Mouse (Mus musculus): Measurements from ENCODE around the gene Sv2a.

Gene Sv2a

DNA sequence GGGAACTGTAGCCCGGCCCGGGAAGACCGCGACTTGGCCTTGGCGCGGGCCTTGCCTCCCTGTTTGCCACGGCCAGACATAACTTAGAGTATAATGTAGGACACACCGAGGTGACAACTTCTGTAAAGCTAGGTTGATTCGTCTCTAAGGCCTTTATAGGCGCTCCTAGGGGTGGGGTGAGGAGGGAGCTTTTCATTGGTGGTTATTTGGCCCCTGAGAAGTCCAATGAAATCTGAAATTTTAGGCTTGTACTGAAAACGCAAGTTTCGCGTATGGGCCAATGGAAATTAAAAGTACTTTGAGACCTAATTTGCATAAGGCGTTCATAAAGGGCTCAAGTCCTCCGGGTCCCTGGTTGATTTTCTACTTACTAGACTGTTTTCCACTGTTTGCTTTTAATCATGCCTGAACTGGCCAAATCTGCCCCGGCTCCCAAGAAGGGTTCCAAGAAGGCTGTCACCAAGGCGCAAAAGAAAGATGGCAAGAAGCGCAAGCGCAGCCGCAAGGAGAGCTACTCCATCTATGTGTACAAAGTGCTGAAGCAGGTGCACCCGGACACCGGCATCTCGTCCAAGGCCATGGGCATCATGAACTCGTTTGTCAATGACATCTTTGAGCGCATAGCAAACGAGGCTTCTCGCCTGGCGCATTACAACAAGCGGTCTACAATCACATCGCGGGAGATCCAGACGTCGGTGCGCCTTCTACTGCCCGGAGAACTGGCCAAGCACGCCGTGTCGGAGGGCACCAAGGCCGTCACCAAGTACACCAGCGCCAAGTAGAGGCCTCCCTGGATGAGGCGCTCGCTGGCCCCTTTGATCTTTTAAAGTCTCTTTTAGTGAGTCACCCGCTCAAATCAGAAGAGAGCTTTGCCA is 40.1 kb downstream of the Sv2a start, which contains the start of the genes Hist2h2ac and Hist2h2be:
Gene Hist2h2ac (minus strand): TSS at position 116 of the 875 bp plus-strand sequence.
Gene Hist2h2be (plus strand): TSS at position 355 of the 875 bp plus-strand sequence.
- DNase-seq (ENCODE audit: low spot score in 2 of 2): peak; percentile 90 to 93

GRCm38 (mm10) chr3:96221640-96222038 is 40.7 kb downstream of the Sv2a start:
- peak; percentile 51 to 71 for DNase-seq (ENCODE audit: low spot score in 2 of 2)

- no peak for DNase-seq (ENCODE audit: low spot score in 2 of 2)
These were observed 41.8 kb downstream of the Sv2a start for GRCm38 (mm10) chr3:96222774-96223173.

DNA sequence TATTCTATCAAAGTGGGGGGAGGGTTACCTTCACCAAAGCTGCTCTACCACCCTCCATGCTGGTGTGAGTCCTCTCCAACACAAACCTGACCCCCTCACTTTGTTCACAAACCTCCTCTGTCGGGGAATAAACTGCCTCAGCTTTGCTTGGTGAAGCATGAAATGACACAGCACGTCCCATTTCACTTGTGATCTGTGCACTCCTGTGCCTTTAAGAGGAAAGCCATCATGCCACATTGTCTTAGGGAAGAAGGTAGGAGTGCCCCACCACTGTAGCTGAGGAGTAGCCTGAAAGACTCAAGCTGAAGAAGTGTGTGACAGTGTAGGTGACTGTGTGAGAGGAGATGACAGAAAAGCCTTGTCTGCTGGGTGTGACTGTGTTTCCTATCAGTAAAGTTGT is 44.5 kb downstream of the Sv2a start:
- no peak for DNase-seq (ENCODE audit: low spot score in 2 of 2)

DNA sequence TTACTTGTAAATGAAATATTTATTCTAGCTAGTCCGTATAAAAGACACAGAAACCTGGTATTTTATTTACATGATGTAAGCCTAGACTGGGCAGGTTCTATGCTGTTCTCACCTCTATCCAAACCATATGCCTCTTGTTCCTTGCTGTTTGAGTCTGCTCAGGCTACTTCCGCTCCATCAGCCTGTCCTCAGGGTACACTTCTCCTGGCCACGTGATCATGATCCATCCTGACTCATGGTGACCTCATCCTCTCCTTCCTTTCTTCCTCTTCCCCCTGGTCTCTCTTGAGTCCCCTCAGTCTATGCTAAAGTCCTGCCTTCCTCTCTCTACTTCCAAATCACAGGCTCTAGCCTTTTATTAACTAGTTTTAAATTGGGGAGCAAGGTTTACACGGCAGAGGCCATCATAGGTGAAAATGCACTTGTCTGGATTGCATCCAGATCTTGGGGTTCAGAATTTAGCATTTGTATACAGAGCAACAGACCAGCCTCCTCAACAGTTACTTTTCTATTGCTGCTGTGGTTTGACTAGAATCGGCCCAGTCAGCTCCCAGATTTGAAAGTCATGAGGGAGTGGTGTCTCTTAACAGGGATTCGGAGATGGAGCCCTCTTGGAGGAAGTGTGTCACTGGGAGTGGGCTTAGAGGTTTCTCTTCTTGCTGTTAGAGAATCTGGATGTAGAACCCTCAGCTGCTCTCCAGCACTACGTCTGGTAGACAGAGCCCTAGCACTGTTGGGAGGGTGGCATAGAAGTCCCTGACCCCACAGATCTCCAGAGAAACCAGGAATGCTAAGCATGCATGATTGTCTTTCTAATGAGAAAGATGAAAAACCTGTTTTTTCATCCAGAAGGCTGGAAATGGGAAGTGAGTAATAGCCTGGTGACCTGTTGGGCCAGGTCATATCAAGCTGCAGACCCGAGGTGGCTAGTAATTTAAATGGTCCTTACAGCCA is 46.0 kb downstream of the Sv2a start:
- DNase-seq (ENCODE audit: low spot score in 2 of 2): no peak

DNA sequence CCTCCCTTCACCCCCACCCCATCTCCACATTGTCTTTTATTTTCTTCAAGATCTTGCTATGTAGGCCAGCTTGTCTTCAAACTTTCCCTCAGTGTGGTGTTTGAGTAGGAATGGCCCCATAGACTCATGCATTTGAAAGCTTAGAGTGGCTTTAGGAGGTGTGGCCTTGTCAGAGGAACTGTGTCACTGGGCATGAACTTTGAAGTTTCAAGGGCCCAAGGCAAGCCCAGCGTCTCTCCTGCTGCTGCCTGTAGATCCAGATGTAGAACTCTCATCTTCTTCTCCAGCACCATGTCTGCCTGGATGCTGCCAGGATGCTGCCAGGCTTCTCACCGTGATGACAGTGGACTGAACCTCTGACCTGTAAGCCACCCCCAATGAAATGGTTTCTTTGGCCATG is 47.9 kb downstream of the Sv2a start:
- DNase-seq (ENCODE audit: low spot score in 2 of 2): no peak

DNA sequence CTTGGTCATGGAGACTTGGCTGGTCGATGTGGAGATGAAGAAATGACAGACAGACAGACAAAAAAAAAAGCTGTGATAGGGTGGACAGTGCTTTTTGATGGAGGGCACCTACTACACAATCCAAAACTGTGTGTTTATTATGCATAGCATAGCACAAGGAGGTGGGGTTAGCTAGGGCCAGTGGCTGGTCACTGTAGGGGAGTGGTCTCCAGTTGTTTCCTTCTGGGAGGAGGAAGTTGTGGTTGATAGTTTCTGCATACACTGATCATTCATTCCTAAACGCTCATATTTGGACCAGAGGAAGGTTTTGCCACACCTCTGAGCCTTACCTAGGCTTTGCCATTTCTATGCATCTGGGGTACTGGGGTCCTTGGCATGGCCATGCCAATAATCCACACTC is 49.5 kb downstream of the Sv2a start:
- DNase-seq (ENCODE audit: low spot score in 2 of 2): no peak

DNA sequence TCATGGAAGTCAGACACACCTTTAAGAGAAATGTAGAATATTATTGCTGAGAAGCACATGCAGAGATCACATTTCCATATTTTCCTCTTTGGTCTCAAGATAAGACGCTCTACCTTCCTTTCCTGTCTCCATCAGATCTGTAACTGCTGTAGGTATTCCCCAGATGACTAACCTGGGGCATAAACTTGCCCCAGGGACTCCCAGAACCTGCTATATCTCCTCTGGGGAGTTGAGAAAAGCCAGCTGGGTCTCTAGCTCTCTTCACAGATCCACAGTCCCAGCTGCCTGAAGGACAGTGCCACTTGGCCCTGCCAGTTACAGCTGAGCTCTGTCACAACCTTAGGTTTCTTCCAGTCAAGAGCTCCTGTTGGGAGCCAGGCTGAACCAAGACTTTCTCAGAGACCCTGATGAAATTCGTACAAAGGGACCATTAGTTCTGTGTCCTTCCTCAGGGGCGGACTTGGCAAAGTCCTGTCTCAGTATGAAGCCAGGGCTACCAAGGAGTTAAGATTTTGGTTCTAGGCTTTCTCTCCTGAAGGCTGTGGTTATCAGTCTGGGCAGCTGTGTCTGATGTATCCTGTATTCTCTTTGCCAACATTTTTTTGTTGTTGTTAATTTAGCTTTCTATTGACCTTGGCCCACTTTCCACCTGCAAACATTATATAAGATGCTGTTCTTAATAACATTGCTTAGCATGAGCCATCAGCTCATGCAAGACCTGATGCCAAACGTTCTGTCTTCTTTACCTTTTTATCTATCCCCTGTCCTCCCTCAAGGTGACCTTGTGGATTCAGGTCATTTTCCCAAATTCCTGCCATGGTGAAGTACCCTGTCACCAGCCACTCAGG is 50.2 kb downstream of the Sv2a start:
- DNase-seq (ENCODE audit: low spot score in 2 of 2): no peak

DNA sequence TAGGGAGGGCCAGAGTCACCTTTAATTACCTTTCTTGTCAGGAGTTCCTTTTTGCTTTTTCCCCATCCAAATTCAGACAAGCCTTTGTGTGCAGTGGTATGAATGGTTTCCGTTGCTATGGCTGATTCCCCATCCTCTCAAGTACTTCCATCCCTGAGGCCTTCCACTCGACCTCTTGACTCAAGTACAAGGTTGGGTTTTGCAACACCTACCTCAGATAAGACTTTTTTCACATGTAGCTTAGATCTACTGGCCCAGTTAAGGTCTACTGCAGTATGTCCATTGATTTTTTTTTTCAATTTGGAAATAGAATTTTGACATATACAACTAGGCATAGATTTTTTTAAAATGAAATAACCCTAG is 50.8 kb downstream of the Sv2a start:
- DNase-seq (ENCODE audit: low spot score in 2 of 2): no peak

DNA sequence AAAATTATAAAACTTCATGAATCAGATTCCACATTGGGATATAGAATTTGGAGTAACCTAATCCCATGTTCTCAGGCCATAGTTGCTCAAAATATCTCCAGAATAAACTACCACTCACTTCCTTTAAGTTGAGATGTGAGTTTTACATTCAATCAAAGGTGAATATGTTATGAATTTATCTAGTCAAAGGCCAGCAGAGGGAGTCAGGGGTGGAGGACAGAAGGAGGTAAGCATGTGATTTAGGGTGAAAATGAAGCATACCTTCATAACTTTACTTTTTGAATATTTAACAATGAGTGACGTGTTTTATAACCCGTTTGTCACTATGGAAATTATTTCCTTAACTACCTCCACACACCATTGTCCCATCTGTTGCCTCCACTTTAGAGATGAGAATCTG is 54.0 kb downstream of the Sv2a start:
- DNase-seq (ENCODE audit: low spot score in 2 of 2): no peak

DNA sequence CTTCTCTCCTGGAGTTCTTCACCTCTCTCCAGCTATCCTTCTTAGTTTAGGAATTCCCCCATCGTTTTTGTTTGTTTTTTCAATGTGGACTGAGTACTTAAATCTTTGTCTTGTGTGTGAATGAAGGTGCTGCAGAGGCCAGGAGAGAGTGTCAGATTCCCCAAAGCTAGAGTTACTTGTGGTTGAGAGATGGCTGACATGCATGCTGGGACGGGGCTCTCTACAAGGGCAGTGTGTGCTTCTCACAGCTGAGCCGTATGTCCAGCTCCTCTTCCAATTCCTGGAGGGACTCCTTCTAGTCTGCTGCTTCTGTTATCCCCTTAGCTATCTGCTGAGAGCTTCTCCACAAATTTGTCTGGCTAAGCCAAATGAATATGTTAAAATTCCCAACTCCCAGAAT is 54.9 kb downstream of the Sv2a start:
- DNase-seq (ENCODE audit: low spot score in 2 of 2): no peak

DNA sequence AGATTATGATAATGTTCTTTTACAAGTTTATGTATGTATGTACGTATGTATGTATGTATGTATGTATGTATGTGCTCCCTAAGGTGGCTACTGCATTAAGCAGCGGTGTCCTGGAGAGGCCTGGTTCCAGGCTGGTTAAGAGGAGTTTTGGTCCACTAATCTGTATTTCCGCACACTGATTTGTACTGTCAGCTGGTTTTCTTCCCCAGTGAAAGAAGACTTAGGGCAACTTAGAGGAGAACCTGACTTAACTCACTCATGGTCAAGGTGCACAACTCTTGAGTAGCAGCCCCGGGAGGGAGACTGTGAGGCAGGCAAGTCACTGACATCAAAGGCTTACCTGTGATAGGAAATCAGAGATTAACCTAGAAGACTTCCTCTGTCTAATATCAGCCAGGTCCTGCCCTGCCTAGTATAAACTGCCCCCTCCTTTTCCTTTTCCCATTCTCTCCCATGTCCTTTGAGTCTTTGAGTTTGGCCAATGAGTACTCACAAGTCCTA is 55.9 kb downstream of the Sv2a start:
- DNase-seq (ENCODE audit: low spot score in 2 of 2): no peak

DNA sequence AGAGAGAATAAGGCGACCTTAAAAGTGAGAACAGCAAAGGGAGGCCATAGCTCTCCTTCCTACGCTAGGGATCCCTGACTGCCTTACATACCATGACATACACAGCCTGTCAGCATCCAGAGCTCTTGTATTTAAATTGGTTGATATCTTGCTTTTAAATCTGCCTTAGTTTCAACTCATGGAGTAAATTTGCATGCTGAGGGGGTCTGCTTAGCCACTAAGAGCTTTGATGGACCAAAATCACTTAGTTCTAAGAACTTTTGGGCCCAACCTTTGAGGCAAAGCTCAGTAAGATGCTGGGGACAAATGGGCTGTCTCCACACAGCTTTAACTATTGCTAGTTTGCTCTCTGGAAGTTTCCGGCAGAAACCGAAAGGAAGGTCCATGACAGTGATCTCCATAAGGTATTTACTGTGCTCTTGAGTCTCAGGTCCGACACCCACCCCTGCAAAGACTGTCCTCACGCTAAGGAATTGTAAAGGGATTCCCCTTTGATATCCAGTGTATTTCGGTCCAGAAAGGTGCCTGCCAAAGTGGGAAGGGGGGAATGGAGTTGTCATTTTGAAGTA is 56.5 kb downstream of the Sv2a start:
- peak; percentile 52 to 72 for DNase-seq (ENCODE audit: low spot score in 2 of 2)

GRCm38 (mm10) chr3:96237904-96238511 is 57.1 kb downstream of the Sv2a start:
- peak; percentile 51 to 74 for DNase-seq (ENCODE audit: low spot score in 2 of 2)

DNA sequence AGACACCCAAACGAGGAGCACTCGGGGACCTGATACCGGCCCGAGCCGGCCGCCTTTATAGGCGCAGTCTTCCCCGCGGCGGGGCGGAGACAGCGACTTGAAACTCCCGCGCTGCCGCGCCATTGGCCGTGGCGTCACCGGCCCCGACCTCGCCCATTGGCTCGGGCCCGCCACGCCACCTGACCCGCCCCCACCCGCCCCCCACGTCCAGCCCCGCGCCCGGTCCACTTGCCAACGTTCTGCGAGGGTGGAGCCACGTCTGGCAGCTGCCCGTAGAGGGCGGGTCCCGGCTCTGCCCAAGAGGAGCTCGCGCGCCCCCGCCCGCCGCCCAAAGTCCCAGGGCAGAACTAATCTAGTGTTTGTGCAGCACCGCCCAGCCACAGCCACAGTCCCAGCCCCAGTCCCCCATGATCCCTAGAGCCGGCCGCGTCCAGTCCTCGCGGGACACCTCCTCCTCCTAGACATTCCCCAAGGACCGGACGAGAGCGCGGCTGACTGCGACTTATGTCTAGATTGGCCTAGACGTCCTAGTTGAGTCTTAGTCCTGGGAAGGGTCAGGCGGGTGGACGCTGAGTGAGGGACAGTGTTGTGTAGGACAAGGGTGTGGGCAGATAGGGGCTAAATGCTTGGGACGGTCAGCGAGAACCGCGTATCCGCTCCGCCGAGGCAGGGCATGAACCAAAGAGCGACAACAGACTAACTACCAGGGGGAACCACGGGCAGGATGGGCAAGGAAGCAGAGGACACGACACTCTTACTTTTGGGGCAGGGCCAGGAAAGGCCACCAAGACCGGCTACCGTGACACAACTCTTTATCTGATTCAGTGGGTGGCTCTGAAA is 58.2 kb downstream of the Sv2a start, which contains the start of gene Hist2h3c2:
Gene Hist2h3c2 (minus strand): TSS at position 174 of the 840 bp plus-strand sequence.
- DNase-seq (ENCODE audit: low spot score in 2 of 2): peak; percentile 73 to 89

- DNase-seq (ENCODE audit: low spot score in 2 of 2): peak; percentile 99
These were observed 59.2 kb downstream of the Sv2a start, which contains the start of gene Hist2h2aa2 for GRCm38 (mm10) chr3:96239949-96240798. Gene Hist2h2aa2, minus strand, starts transcription at chr3:96240276.

DNA sequence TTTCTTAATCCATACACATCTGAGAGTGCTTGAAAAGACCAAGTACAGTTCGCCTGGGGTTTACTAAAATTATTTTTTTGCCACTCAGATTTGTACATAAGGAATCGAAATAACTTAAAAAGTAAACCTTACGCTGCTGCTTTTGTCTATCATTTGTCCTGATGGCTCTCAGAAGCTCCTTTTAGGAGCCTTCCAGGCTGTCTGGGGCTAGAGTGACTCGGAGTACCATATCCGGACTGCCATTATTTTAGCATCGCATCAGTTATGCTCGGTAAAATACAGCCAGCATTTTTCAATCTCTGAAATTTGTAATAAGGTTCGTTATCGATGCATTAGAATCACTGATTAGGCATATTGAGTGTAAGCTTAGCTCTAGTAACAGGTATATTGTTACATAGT is 59.8 kb downstream of the Sv2a start:
- DNase-seq (ENCODE audit: low spot score in 2 of 2): no peak

- DNase-seq (ENCODE audit: low spot score in 2 of 2): no peak
These were observed 63.1 kb downstream of the Sv2a start for GRCm38 (mm10) chr3:96243921-96244572.
